Mouse (Mus musculus) kidney, embryonic 16.5 days (tissue): ENCODE measurements around the gene Nlgn2. TPM values are rescaled to one million over a fixed set of nuclear protein-coding genes. Genes with fewer than 3 reads are reported as not detected.

Source experiments
- ATAC-seq: fragments of 200-750 bp; cut with Nextera tagmentation; 2 replicates; pipeline ENCODE4 v1.8.0; 2017; ENCODE audit warnings: moderate TSS enrichment; ENCODE audit not compliant: low FRiP score, low TSS enrichment
- H3K27ac ChIP-seq: fragments of 300-500 bp; sonication (generic); 2 replicates; pipeline ENCODE4 v1.5.1; 2014; ENCODE audit warnings: low read length
- H3K27me3 ChIP-seq: fragments of 300-500 bp; sonication (generic); 2 replicates; pipeline ENCODE4 v1.6.1; 2014; ENCODE audit warnings: low read length, control low read depth, mixed read lengths; ENCODE audit not compliant: insufficient read depth
- H3K36me3 ChIP-seq: fragments of 300-500 bp; sonication (generic); 2 replicates; pipeline ENCODE4 v1.6.1; 2014; ENCODE audit warnings: low read length, control low read depth, mixed read lengths; ENCODE audit not compliant: insufficient read depth
- H3K4me1 ChIP-seq: fragments of 300-500 bp; sonication (generic); 2 replicates; pipeline ENCODE4 v1.6.1; 2014; ENCODE audit warnings: low read length, control low read depth, mixed read lengths; ENCODE audit not compliant: insufficient read depth
- H3K4me2 ChIP-seq: fragments of 300-500 bp; sonication (generic); replicated peaks from 2 replicates; pipeline ENCODE4 v1.6.1; 2014; ENCODE audit warnings: low read depth, low read length
- H3K4me3 ChIP-seq: fragments of 300-500 bp; sonication (generic); 2 replicates; pipeline ENCODE4 v1.5.1; 2014; ENCODE audit warnings: mild to moderate bottlenecking, low read length
- H3K9ac ChIP-seq: fragments of 300-500 bp; sonication (generic); replicated peaks from 2 replicates; pipeline ENCODE4 v1.6.1; 2014; ENCODE audit warnings: low read length
- H3K9me3 ChIP-seq: fragments of 300-500 bp; sonication (generic); 2 replicates; pipeline ENCODE4 v1.6.1; 2016; ENCODE audit warnings: low read length, control low read depth
- WGBS: fragments of 180-500 bp; shearing (Covaris S2); extraction: QIAGEN DNeasy Blood & Tissue Kit; methylation state at CpG from one replicate; pipeline ENCODE4 v1.1.7; 2014; 5-methylcytosine and 5-hydroxymethylcytosine counted together
- polyA plus RNA-seq: library from polyadenylated mRNA; unstranded; fragments of >200 nt; fragmentation: Nextera tagmentation; extraction: Ambion mirVana; gene quantifications from 2 replicates; pipeline ENCODE4 v1.2.1, GENCODE M21; 2015

The Nlgn2 gene
- polyA plus RNA-seq, 1 experiment from 2014 or later, result 6.0 TPM

- H3K9ac ChIP-seq, result peak overlapping the region; percentile 63
- 45% methylated on average over 15 of the region's 15 CpGs for WGBS
- no peaks in the 10 kb centered on the region for H3K36me3 ChIP-seq
- no peaks in the 10 kb centered on the region for H3K27me3 ChIP-seq
- no peaks in the 10 kb centered on the region for H3K9me3 ChIP-seq
- peaks cover 52% of the 10 kb centered on the region for H3K4me1 ChIP-seq
- no peak for ATAC-seq
- peak overlapping the region; percentile 98; the same call in 1 of the 2 replicates for H3K27ac ChIP-seq
- H3K4me2 ChIP-seq, result peak overlapping the region; percentile 55
- H3K4me3 ChIP-seq, result peak overlapping the region; percentile 65
Observed at GRCm38 (mm10) chr11:69879711-69880110, 42.1 kb upstream of the Nlgn2 start.

GRCm38 (mm10) chr11:69878952-69879351 is 41.4 kb upstream of the Nlgn2 start:
- peak overlapping the region; percentile 63 for H3K9ac ChIP-seq
- no peak overlapping the region for H3K27ac ChIP-seq
- 85% methylated on average over 6 of the region's 6 CpGs for WGBS
- H3K4me2 ChIP-seq, result peak overlapping the region; percentile 55
- no peaks in the 10 kb centered on the region for H3K9me3 ChIP-seq
- peaks cover 52% of the 10 kb centered on the region for H3K4me1 ChIP-seq
- no peaks in the 10 kb centered on the region for H3K27me3 ChIP-seq
- H3K4me3 ChIP-seq, result peak overlapping the region; percentile 65
- ATAC-seq, result no peak
- no peaks in the 10 kb centered on the region for H3K36me3 ChIP-seq

- Histone ChIP-seq H3K4me1 (peaks cover 52% of the 10 kb centered on the region), H3K9me3 (no peaks in the 10 kb centered on the region), H3K4me3 (0 out of 2 replicates have a peak overlapping the region, but pooled peaks have one; percentile 3), H3K36me3 (no peaks in the 10 kb centered on the region), H3K4me2 (peak overlapping the region; percentile 27; the same call in 1 of the 2 replicates), H3K27me3 (no peaks in the 10 kb centered on the region), H3K27ac (no peak overlapping the region), H3K9ac (no peak overlapping the region)
- ATAC-seq, result no peak
- WGBS, result 86% methylated on average over 3 of the region's 3 CpGs
Observed at GRCm38 (mm10) chr11:69878399-69878798, 40.8 kb upstream of the Nlgn2 start.

- H3K36me3 ChIP-seq, result no peaks in the 10 kb centered on the region
- no peak for ATAC-seq
- H3K4me1 ChIP-seq, result peaks cover 52% of the 10 kb centered on the region
- H3K4me3 ChIP-seq, result peak within 1 kb of the TSS; percentile 7; the same call in 1 of the 2 replicates
- no peaks in the 10 kb centered on the region for H3K27me3 ChIP-seq
- no peak within 1 kb of the TSS for H3K27ac ChIP-seq
- peak within 1 kb of the TSS; percentile 32 for H3K9ac ChIP-seq
- peak within 1 kb of the TSS; percentile 55 for H3K4me2 ChIP-seq
- H3K9me3 ChIP-seq, result no peaks in the 10 kb centered on the region
- WGBS, result 91% methylated on average over 11 of the region's 11 CpGs
Observed at GRCm38 (mm10) chr11:69877878-69878277, 40.3 kb upstream of the Nlgn2 start, which contains the start of gene Tmem95. TSS of gene Tmem95 (minus strand) at chr11:69878018.

- Histone ChIP-seq H3K36me3 (no peaks in the 10 kb centered on the region), H3K27ac (peak overlapping the region; percentile 33; the same call in 1 of the 2 replicates), H3K4me3 (peak overlapping the region; percentile 7; the same call in 1 of the 2 replicates), H3K9ac (no peak overlapping the region; the same call in 1 of the 2 replicates), H3K9me3 (no peaks in the 10 kb centered on the region), H3K4me2 (peak overlapping the region; percentile 30), H3K27me3 (no peaks in the 10 kb centered on the region), H3K4me1 (peaks cover 46% of the 10 kb centered on the region)
- WGBS, result 4% methylated on average over 12 of the region's 12 CpGs
- peak; percentile 5; the same call in 1 of the 2 replicates for ATAC-seq
Observed at GRCm38 (mm10) chr11:69876867-69877266, 39.3 kb upstream of the Nlgn2 start.

GRCm38 (mm10) chr11:69876186-69876585 is 38.6 kb upstream of the Nlgn2 start:
- peaks cover 44% of the 10 kb centered on the region for H3K4me1 ChIP-seq
- peak overlapping the region; percentile 46; the same call in 1 of the 2 replicates for H3K27ac ChIP-seq
- WGBS, result 58% methylated on average over 7 of the region's 7 CpGs
- no peak for ATAC-seq
- H3K4me2 ChIP-seq, result no peak overlapping the region
- no peak overlapping the region for H3K9ac ChIP-seq
- H3K4me3 ChIP-seq, result no peak overlapping the region
- H3K27me3 ChIP-seq, result no peaks in the 10 kb centered on the region
- no peaks in the 10 kb centered on the region for H3K9me3 ChIP-seq
- H3K36me3 ChIP-seq, result no peaks in the 10 kb centered on the region

GRCm38 (mm10) chr11:69872451-69872850 is 34.9 kb upstream of the Nlgn2 start:
- Histone ChIP-seq H3K27me3 (no peaks in the 10 kb centered on the region), H3K4me3 (no peak overlapping the region), H3K36me3 (no peaks in the 10 kb centered on the region), H3K4me1 (peaks cover 17% of the 10 kb centered on the region), H3K9ac (no peak overlapping the region), H3K4me2 (no peak overlapping the region), H3K27ac (no peak overlapping the region), H3K9me3 (no peaks in the 10 kb centered on the region)
- 57% methylated on average over 4 of the region's 4 CpGs for WGBS
- no peak for ATAC-seq

- no peak overlapping the region for H3K27ac ChIP-seq
- no peaks in the 10 kb centered on the region for H3K36me3 ChIP-seq
- H3K4me1 ChIP-seq, result peaks cover 12% of the 10 kb centered on the region; the same call in 1 of the 2 replicates
- no peak overlapping the region for H3K4me3 ChIP-seq
- H3K4me2 ChIP-seq, result no peak overlapping the region
- WGBS, result 90% methylated on average over 7 of the region's 7 CpGs
- no peak for ATAC-seq
- H3K9ac ChIP-seq, result no peak overlapping the region
- no peaks in the 10 kb centered on the region for H3K9me3 ChIP-seq
- no peaks in the 10 kb centered on the region for H3K27me3 ChIP-seq
Observed at GRCm38 (mm10) chr11:69871822-69872221, 34.2 kb upstream of the Nlgn2 start.

- H3K27me3 ChIP-seq, result no peaks in the 10 kb centered on the region
- H3K27ac ChIP-seq, result no peak overlapping the region
- ATAC-seq, result no peak
- no peaks in the 10 kb centered on the region for H3K36me3 ChIP-seq
- no peaks in the 10 kb centered on the region for H3K4me1 ChIP-seq
- H3K4me3 ChIP-seq, result no peak overlapping the region
- 91% methylated on average over 2 of the region's 2 CpGs for WGBS
- H3K4me2 ChIP-seq, result no peak overlapping the region
- H3K9me3 ChIP-seq, result no peaks in the 10 kb centered on the region
- H3K9ac ChIP-seq, result no peak overlapping the region
Observed at GRCm38 (mm10) chr11:69870289-69871069, 32.9 kb upstream of the Nlgn2 start.

GRCm38 (mm10) chr11:69867335-69867734 is 29.8 kb upstream of the Nlgn2 start:
- H3K36me3 ChIP-seq, result no peaks in the 10 kb centered on the region
- no peaks in the 10 kb centered on the region for H3K27me3 ChIP-seq
- H3K4me2 ChIP-seq, result no peak overlapping the region
- no peaks in the 10 kb centered on the region for H3K4me1 ChIP-seq
- no peak for ATAC-seq
- no peak overlapping the region for H3K9ac ChIP-seq
- no peak overlapping the region for H3K4me3 ChIP-seq
- WGBS, result 76% methylated on average over 9 of the region's 9 CpGs
- no peak overlapping the region for H3K27ac ChIP-seq
- no peaks in the 10 kb centered on the region for H3K9me3 ChIP-seq
